Mouse (Mus musculus): ENCODE measurements around the gene Arhgef7. TPM values are rescaled to one million over a fixed set of nuclear protein-coding genes. Genes with fewer than 3 reads are reported as not detected.

Arhgef7 gene
- total RNA-seq, 4 experiments from 2014 or later: 93.9 to 119 (median 111) TPM

- no peak for DNase-seq (ENCODE audit: low spot score)
Observed at GRCm38 (mm10) chr8:11797128-11797527, 69.6 kb downstream of the Arhgef7 start.

- no peak for DNase-seq (ENCODE audit: low spot score)
Observed at GRCm38 (mm10) chr8:11797729-11798479, 70.4 kb downstream of the Arhgef7 start.

GRCm38 (mm10) chr8:11798480-11798867, 71.0 kb downstream of the Arhgef7 start:
- no peak for DNase-seq (ENCODE audit: low spot score)

GRCm38 (mm10) chr8:11799098-11799497, 71.6 kb downstream of the Arhgef7 start:
- no peak for DNase-seq (ENCODE audit: low spot score)

- DNase-seq (ENCODE audit: low spot score): no peak
Observed at GRCm38 (mm10) chr8:11800481-11800880, 73.0 kb downstream of the Arhgef7 start.

GRCm38 (mm10) chr8:11801571-11801970, 74.0 kb downstream of the Arhgef7 start:
- DNase-seq (ENCODE audit: low spot score): no peak

GRCm38 (mm10) chr8:11804914-11805313, 77.4 kb downstream of the Arhgef7 start:
- DNase-seq (ENCODE audit: low spot score): no peak

GRCm38 (mm10) chr8:11806252-11806651, 78.7 kb downstream of the Arhgef7 start:
- no peak for DNase-seq (ENCODE audit: low spot score)

- no peak for DNase-seq (ENCODE audit: low spot score)
Observed at GRCm38 (mm10) chr8:11807361-11807760, 79.8 kb downstream of the Arhgef7 start.

- DNase-seq (ENCODE audit: low spot score): no peak
Observed at GRCm38 (mm10) chr8:11808047-11808446, 80.5 kb downstream of the Arhgef7 start.

GRCm38 (mm10) chr8:11810426-11810825, 82.9 kb downstream of the Arhgef7 start:
- DNase-seq (ENCODE audit: low spot score): no peak

GRCm38 (mm10) chr8:11813801-11814200, 86.3 kb downstream of the Arhgef7 start:
- DNase-seq (ENCODE audit: low spot score): no peak

- DNase-seq (ENCODE audit: low spot score): no peak
Observed at GRCm38 (mm10) chr8:11815206-11815605, 87.7 kb downstream of the Arhgef7 start.

- DNase-seq (ENCODE audit: low spot score): no peak
Observed at GRCm38 (mm10) chr8:11820136-11820535, 92.6 kb downstream of the Arhgef7 start.

- peak; percentile 14 for DNase-seq (ENCODE audit: low spot score)
Observed at GRCm38 (mm10) chr8:11820568-11820967, 93.0 kb downstream of the Arhgef7 start.

- DNase-seq (ENCODE audit: low spot score): peak; percentile 10
Observed at GRCm38 (mm10) chr8:11821451-11822206, 94.1 kb downstream of the Arhgef7 start.

- no peak for DNase-seq (ENCODE audit: low spot score)
Observed at GRCm38 (mm10) chr8:11822550-11823060, 95.1 kb downstream of the Arhgef7 start.

- DNase-seq (ENCODE audit: low spot score): no peak
Observed at GRCm38 (mm10) chr8:11825756-11826155, 98.2 kb downstream of the Arhgef7 start.

GRCm38 (mm10) chr8:11827312-11827711, 99.8 kb downstream of the Arhgef7 start:
- DNase-seq (ENCODE audit: low spot score): no peak

- no peak for DNase-seq (ENCODE audit: low spot score)
Observed at GRCm38 (mm10) chr8:11830214-11831046, 102.9 kb downstream of the Arhgef7 start.

- DNase-seq (ENCODE audit: low spot score): no peak
Observed at GRCm38 (mm10) chr8:11831174-11831573, 103.7 kb downstream of the Arhgef7 start.

GRCm38 (mm10) chr8:11831939-11832338, 104.4 kb downstream of the Arhgef7 start:
- no peak for DNase-seq (ENCODE audit: low spot score)
